Mouse (Mus musculus): ENCODE results near the gene Mast1. TPM values are rescaled to one million over a fixed set of nuclear protein-coding genes. Genes with fewer than 3 reads are reported as not detected.
A peak's percentile ranks its signal among the peaks of the same experiment; 100 is the strongest.

The Mast1 gene
- polyA plus RNA-seq, 1 experiment = 166 TPM

DNA sequence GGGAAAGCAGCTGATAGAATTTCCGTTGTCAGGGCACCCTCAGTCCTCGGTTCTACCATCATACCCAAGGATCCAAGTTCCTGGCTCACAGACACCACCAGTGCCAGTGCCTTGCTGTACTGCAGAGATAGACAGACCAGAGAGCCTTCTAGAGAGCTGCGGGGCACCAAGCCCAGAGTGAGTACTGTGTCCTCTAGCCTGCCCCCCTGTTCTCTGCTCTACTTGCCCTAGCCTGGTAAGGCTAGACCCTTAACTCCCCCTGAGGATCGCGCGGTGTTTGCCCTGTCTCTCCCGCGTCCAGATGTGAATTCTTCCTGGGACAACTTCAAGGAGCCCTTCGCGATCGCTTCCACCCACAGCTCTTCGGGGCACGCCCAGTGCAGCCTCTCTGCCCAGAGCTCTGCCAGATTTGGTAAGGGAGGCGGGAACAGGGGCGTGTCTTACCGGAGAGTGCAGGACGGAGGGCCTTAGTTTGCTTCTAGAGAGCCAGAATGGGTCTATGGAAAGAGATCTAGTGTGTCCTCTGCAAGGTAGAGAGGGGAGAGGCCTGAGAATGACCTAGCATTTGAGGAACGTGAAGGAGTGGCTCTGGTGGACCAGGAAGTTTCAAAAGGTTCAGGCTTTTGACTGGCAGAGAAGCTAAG, 15.6 kb upstream of the Mast1 start:
- no peak for TF ChIP-seq POLR2A (IDR thresholded peaks at IDR 0.05; ENCODE audit: borderline replicate concordance, extremely low read depth, insufficient read depth, insufficient read length, poor library complexity, severe bottlenecking)
- no peak for TF ChIP-seq CTCF (IDR thresholded peaks at IDR 0.05; ENCODE audit: borderline replicate concordance, extremely low read depth, insufficient read depth, insufficient read length)

DNA sequence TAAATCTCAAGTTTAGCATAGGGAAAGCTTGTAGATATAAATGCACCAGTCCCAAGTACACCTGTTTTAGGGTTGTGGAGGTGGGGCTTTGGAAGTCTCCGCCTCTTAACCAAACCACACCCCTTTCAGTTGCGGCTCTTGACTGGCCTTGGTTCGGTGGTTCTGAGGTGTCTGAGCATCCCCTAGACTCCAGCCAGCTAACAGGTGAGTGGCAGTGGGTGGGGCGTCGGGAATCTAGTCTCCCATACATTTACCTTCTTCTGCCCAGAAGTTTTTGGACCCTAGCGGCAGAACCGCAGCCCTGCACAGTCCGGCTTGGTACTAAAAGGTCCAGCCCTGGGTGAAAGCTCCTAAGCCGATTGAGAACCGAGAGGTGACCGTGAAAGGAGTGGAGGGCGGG, 12.6 kb upstream of the Mast1 start:
- DNase-seq (ENCODE audit: low read depth) = no peak
- no peak for TF ChIP-seq POLR2A (IDR thresholded peaks at IDR 0.05; ENCODE audit: borderline replicate concordance, extremely low read depth, insufficient read depth, insufficient read length, poor library complexity, severe bottlenecking)
- no peak for TF ChIP-seq CTCF (IDR thresholded peaks at IDR 0.05; ENCODE audit: borderline replicate concordance, extremely low read depth, insufficient read depth, insufficient read length)

More for the DNA sequence above, 15.6 kb upstream of the Mast1 start:
- DNase-seq (ENCODE audit: low read depth) = no peak

DNA sequence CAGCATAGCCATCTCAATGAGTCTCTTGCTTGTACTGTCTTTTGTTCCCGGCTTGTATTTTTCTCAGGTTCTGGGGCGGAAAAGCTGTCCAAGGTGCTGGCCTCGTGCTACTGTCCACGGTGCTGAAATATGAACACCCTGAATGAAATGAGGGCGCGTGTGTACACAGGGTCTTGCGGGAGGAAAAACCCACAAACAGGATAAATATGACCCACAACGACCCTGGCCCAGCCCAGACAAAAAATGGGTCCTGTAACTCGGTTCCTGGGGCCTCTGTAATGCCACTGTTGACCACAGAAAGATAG, 10.0 kb upstream of the Mast1 start:
- DNase-seq (ENCODE audit: low read depth) = no peak
- no peak; the same call in 1 of the 2 replicates for TF ChIP-seq CTCF (IDR thresholded peaks at IDR 0.05; ENCODE audit: borderline replicate concordance, extremely low read depth, insufficient read depth, insufficient read length)

- TF ChIP-seq POLR2A (IDR thresholded peaks at IDR 0.05; ENCODE audit: borderline replicate concordance, extremely low read depth, insufficient read depth, insufficient read length, poor library complexity, severe bottlenecking) = no peak
- peak; percentile 41 for TF ChIP-seq CTCF (IDR thresholded peaks at IDR 0.05; ENCODE audit: borderline replicate concordance, extremely low read depth, insufficient read depth, insufficient read length)
- DNase-seq (ENCODE audit: low read depth) = peak; percentile 47
Measured at GRCm38 (mm10) chr8:84946528-84947240, 9.5 kb upstream of the Mast1 start, which contains the start of gene Rtbdn. Rtbdn (plus strand) TSS chr8:84946991.

DNA sequence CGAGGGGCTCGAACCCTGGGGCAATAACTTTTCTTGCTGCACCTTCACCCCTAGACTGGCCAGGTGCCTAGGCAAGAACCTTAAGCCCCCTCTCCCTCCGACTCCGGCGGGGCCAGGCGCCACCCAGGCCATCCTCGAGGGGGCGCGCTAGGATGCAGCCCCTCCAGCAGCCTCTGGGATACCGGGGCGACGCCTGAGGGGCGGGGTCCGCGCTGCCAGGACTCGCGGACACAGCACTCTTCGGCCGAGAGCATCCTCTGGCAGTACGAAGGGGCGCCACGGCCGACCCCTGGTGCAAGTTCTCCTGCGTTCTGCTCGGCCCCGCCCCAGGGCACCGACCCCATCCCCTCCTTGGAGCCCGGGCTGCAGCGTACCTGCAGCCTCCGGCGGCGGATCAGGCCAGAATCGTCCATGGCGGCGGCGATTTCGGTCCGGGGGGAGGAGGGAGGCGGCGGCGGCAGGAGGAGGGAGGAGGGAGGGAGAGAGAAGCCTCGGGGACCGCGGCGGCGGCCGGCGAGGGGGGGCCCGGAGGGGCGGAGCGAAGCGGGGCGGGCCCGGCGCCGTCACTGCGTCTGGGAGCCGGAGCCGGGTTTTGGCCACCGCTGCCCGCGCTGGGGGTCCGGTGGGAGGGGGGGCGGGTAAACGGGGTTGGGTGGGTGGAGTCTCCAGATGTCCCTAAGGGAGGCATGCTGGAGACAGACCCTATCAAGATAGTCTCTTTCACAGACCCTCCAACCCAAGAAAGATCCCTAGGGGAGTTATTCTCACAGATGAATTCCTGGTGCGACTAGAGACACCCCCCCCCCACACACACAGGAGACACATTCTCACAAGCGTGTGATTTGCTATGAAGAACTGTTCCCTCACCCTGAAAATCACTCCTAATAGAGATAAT, 8.7 kb upstream of the Mast1 start:
- TF ChIP-seq CTCF (IDR thresholded peaks at IDR 0.05; ENCODE audit: borderline replicate concordance, extremely low read depth, insufficient read depth, insufficient read length) = peak; percentile 61
- TF ChIP-seq POLR2A (IDR thresholded peaks at IDR 0.05; ENCODE audit: borderline replicate concordance, extremely low read depth, insufficient read depth, insufficient read length, poor library complexity, severe bottlenecking) = no peak
- DNase-seq (ENCODE audit: low read depth) = peak; percentile 70

DNA sequence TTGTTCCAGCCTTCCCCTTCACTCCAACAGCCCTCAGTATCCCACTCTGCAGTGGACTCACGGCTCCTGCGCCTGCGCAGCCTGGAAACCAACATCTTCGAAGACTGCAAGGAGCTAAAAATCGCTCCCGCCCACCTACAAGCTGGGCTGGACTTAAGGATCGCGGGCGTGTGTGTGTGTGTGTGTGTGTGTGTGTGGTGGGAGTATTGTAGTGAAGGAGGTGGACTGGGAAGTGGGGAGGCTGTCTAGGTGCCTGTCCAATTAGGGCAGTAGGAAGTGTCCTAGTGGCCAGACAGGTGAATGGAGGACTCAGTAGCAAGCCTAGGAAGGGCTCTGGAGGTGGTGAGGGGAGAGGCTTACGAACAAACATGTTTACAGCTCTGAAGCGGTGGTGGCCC, 8.1 kb upstream of the Mast1 start:
- no peak for TF ChIP-seq CTCF (IDR thresholded peaks at IDR 0.05; ENCODE audit: borderline replicate concordance, extremely low read depth, insufficient read depth, insufficient read length)
- no peak for TF ChIP-seq POLR2A (IDR thresholded peaks at IDR 0.05; ENCODE audit: borderline replicate concordance, extremely low read depth, insufficient read depth, insufficient read length, poor library complexity, severe bottlenecking)
- DNase-seq (ENCODE audit: low read depth) = peak; percentile 86

GRCm38 (mm10) chr8:84944478-84945160, 7.5 kb upstream of the Mast1 start:
- DNase-seq (ENCODE audit: low read depth) = peak; percentile 80
- TF ChIP-seq POLR2A (IDR thresholded peaks at IDR 0.05; ENCODE audit: borderline replicate concordance, extremely low read depth, insufficient read depth, insufficient read length, poor library complexity, severe bottlenecking) (no peak), CTCF (IDR thresholded peaks at IDR 0.05; ENCODE audit: borderline replicate concordance, extremely low read depth, insufficient read depth, insufficient read length) (no peak)

GRCm38 (mm10) chr8:84943699-84944098, 6.5 kb upstream of the Mast1 start:
- peak; percentile 58 for DNase-seq (ENCODE audit: low read depth)
- TF ChIP-seq POLR2A (IDR thresholded peaks at IDR 0.05; ENCODE audit: borderline replicate concordance, extremely low read depth, insufficient read depth, insufficient read length, poor library complexity, severe bottlenecking) = no peak
- no peak for TF ChIP-seq CTCF (IDR thresholded peaks at IDR 0.05; ENCODE audit: borderline replicate concordance, extremely low read depth, insufficient read depth, insufficient read length)

DNA sequence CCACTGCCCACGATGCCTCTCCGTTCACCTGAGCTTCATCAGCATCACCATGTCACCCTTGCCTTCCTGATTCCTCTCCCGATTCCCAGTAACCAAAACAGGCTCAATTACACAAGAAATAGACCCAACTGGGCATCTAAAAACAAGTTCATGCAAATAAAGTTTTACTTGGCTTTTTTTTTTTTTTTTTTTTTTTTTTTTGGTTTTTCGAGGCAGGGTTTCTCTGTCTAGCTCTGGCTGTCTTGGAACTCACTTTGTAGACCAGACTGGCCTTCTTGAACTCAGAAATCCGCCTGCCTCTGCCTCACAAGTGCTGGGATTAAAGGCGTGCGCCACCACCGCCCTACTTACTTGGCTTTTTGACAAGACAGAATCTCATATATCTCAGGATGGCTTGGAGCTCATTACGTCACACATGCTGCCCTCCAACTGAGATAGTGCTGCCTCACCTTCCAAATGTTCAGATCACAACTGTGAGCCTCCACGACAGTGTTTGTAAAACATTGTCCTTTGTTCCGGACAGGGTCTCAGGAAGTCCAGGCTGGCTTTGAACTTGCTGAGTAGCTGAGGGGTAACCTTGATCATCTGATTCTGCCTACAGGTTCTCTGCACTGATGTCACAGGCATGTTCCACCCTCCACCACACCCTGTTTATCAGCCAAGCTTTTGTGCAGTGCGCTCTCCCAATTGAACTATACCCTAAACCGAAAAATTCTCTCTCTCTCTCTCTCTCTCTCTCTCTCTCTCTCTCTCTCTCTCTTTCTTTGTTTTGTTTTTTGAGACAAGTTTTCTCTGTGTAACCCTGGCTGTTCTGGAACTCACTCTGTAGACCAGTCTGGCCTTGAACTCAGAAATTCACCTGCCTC, 694 bp upstream of the Mast1 start:
- TF ChIP-seq POLR2A (IDR thresholded peaks at IDR 0.05; ENCODE audit: borderline replicate concordance, extremely low read depth, insufficient read depth, insufficient read length, poor library complexity, severe bottlenecking) (no peak), CTCF (IDR thresholded peaks at IDR 0.05; ENCODE audit: borderline replicate concordance, extremely low read depth, insufficient read depth, insufficient read length) (no peak)
- DNase-seq (ENCODE audit: low read depth) = no peak
